Mouse (Mus musculus): ENCODE measurements around the gene Zbtb8b. TPM values are rescaled to one million over a fixed set of nuclear protein-coding genes. Genes with fewer than 3 reads are reported as not detected.

The Zbtb8b gene
- polyA plus RNA-seq, 1 experiment from 2014 or later: 1.3 TPM

Other genes starting within 250 kb of the Zbtb8b start
- 0.85 and 0.97 TPM in 2 replicates for gene C77080, start 179.4 kb downstream of the Zbtb8b start, polyA plus RNA-seq (2015; fragmentation: Nextera tagmentation; extraction: Ambion mirVana)
- gene Sync, start 153.2 kb downstream of the Zbtb8b start, polyA plus RNA-seq (2015; fragmentation: Nextera tagmentation; extraction: Ambion mirVana): 0.13 and 0.33 TPM in 2 replicates
- 214 and 238 TPM in 2 replicates for gene Rbbp4, start 105.5 kb downstream of the Zbtb8b start, polyA plus RNA-seq (2015; fragmentation: Nextera tagmentation; extraction: Ambion mirVana)
- gene Zbtb8os, start 105.2 kb downstream of the Zbtb8b start, polyA plus RNA-seq (2015; fragmentation: Nextera tagmentation; extraction: Ambion mirVana): 22.5 and 23.0 TPM in 2 replicates
- 2.2 and 2.7 TPM in 2 replicates for gene Zbtb8a, start 62.7 kb downstream of the Zbtb8b start, polyA plus RNA-seq (2015; fragmentation: Nextera tagmentation; extraction: Ambion mirVana)
- gene Bsdc1, start 20.7 kb upstream of the Zbtb8b start, polyA plus RNA-seq (2015; fragmentation: Nextera tagmentation; extraction: Ambion mirVana): 79.2 and 87.0 TPM in 2 replicates
- 0.13 TPM in 1 of 2 replicates, not detected in the other for gene Tssk3, start 50.2 kb upstream of the Zbtb8b start, polyA plus RNA-seq (2015; fragmentation: Nextera tagmentation; extraction: Ambion mirVana)
- 0.23 and 0.60 TPM in 2 replicates for gene Fam229a, start 50.3 kb upstream of the Zbtb8b start, polyA plus RNA-seq (2015; fragmentation: Nextera tagmentation; extraction: Ambion mirVana)
- 36.6 and 41.4 TPM in 2 replicates for gene Marcksl1, start 72.7 kb upstream of the Zbtb8b start, polyA plus RNA-seq (2015; fragmentation: Nextera tagmentation; extraction: Ambion mirVana)
- gene Hdac1, start 101.9 kb upstream of the Zbtb8b start, polyA plus RNA-seq (2015; fragmentation: Nextera tagmentation; extraction: Ambion mirVana): 82.1 and 89.8 TPM in 2 replicates
- gene Lck, start 132.8 kb upstream of the Zbtb8b start, polyA plus RNA-seq (2015; fragmentation: Nextera tagmentation; extraction: Ambion mirVana): 3.1 and 3.2 TPM in 2 replicates
- 6.9 and 7.5 TPM in 2 replicates for gene Fam167b, start 137.7 kb upstream of the Zbtb8b start, polyA plus RNA-seq (2015; fragmentation: Nextera tagmentation; extraction: Ambion mirVana)
- gene Eif3i, start 159.8 kb upstream of the Zbtb8b start, polyA plus RNA-seq (2015; fragmentation: Nextera tagmentation; extraction: Ambion mirVana): 133 and 142 TPM in 2 replicates
- gene Tmem234, start 159.8 kb upstream of the Zbtb8b start, polyA plus RNA-seq (2015; fragmentation: Nextera tagmentation; extraction: Ambion mirVana): 104 and 106 TPM in 2 replicates
- gene Dcdc2b, start 173.4 kb upstream of the Zbtb8b start, polyA plus RNA-seq (2015; fragmentation: Nextera tagmentation; extraction: Ambion mirVana): 0.46 and 0.91 TPM in 2 replicates
- 7.5 and 8.0 TPM in 2 replicates for gene Iqcc, start 178.2 kb upstream of the Zbtb8b start, polyA plus RNA-seq (2015; fragmentation: Nextera tagmentation; extraction: Ambion mirVana)
- gene Ccdc28b, start 183.1 kb upstream of the Zbtb8b start, polyA plus RNA-seq (2015; fragmentation: Nextera tagmentation; extraction: Ambion mirVana): 11.2 and 12.7 TPM in 2 replicates
- gene Txlna, start 200.2 kb upstream of the Zbtb8b start, polyA plus RNA-seq (2015; fragmentation: Nextera tagmentation; extraction: Ambion mirVana): 22.1 and 24.2 TPM in 2 replicates
- gene Kpna6, start 231.9 kb upstream of the Zbtb8b start, polyA plus RNA-seq (2015; fragmentation: Nextera tagmentation; extraction: Ambion mirVana): 6.9 and 7.0 TPM in 2 replicates